Mouse (Mus musculus) testis, adult 2 months (tissue): ENCODE measurements at regions not wholly inside any gene's neighbourhood (a gene's known extent, or its start where the extent isn't known, plus 50 kb on each side); places are given as distances from the start of the nearest gene placed in this dataset.

ENCODE experiments used
- H3K27ac ChIP-seq: fragments of 200-500 bp; 2 replicates; pipeline ENCODE4 v1.5.1; 2012; ENCODE audit warnings: low read depth, low read length; ENCODE audit not compliant: control insufficient read depth, insufficient read depth
- H3K27me3 ChIP-seq: fragments of 200-500 bp; 2 replicates; pipeline ENCODE4 v1.6.1; 2012; ENCODE audit warnings: mild to moderate bottlenecking, low read length, moderate library complexity; ENCODE audit not compliant: control insufficient read depth, insufficient read depth
- H3K36me3 ChIP-seq: fragments of 200-500 bp; 2 replicates; pipeline ENCODE4 v1.6.1; 2012; ENCODE audit warnings: mild to moderate bottlenecking, low read length; ENCODE audit not compliant: control insufficient read depth, insufficient read depth
- H3K4me1 ChIP-seq: fragments of 200-500 bp; 2 replicates; pipeline ENCODE4 v1.6.1; 2012; ENCODE audit warnings: low read length; ENCODE audit not compliant: control insufficient read depth, insufficient read depth
- H3K4me3 ChIP-seq: fragments of 200-500 bp; 2 replicates; pipeline ENCODE4 v1.5.1; 2012; ENCODE audit warnings: low read depth, mild to moderate bottlenecking, low read length, moderate library complexity, mixed read lengths; ENCODE audit not compliant: control insufficient read depth
- CTCF ChIP-seq: fragments of 200-500 bp; IDR thresholded peaks from 2 replicates; pipeline ENCODE4 v1.5.1; 2012; ENCODE audit warnings: low read depth, mild to moderate bottlenecking, inconsistent platforms, low read length, moderate library complexity; ENCODE audit not compliant: control insufficient read depth, insufficient read depth, insufficient replicate concordance
- POLR2A ChIP-seq: fragments of 200-500 bp; IDR thresholded peaks from 2 replicates; pipeline ENCODE4 v1.6.1; 2012; ENCODE audit warnings: low read depth, mild to moderate bottlenecking, inconsistent platforms, low read length, moderate library complexity; ENCODE audit not compliant: control insufficient read depth

DNA sequence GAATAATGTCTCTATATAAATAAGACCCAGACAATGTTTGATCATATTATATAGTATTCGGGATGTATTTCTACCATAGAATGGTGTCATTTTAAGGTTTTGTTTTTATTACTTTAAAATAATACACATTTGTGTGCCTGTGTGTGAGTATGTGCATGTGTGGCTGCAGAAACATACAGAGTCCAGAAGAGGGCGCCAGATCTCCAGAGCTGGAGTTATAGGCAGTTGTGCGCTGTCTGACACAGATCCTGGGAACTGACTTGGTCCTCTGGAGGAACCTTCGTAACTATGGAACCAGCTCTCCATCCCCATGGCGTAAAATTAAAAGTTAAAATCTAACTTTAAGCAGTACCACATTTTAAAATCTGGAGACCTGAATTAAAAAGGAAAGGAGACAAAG, 58.4 kb upstream of the Igsf21 start:
- TF ChIP-seq POLR2A (no peak), CTCF (peak; percentile 47; the same call in 1 of the 2 replicates)
- H3K36me3 ChIP-seq, result no peaks in the 10 kb centered on the region
- H3K4me3 ChIP-seq, result no peak overlapping the region
- no peak overlapping the region for H3K27ac ChIP-seq
- no peaks in the 10 kb centered on the region for H3K27me3 ChIP-seq
- no peaks in the 10 kb centered on the region for H3K4me1 ChIP-seq

- no peak for TF ChIP-seq POLR2A
- no peak for TF ChIP-seq CTCF
- Histone ChIP-seq H3K4me3 (no peak overlapping the region), H3K27ac (no peak overlapping the region), H3K36me3 (no peaks in the 10 kb centered on the region), H3K27me3 (no peaks in the 10 kb centered on the region), H3K4me1 (no peaks in the 10 kb centered on the region)
Observed at GRCm38 (mm10) chr4:140301661-140302060, 55.1 kb upstream of the Igsf21 start.

DNA sequence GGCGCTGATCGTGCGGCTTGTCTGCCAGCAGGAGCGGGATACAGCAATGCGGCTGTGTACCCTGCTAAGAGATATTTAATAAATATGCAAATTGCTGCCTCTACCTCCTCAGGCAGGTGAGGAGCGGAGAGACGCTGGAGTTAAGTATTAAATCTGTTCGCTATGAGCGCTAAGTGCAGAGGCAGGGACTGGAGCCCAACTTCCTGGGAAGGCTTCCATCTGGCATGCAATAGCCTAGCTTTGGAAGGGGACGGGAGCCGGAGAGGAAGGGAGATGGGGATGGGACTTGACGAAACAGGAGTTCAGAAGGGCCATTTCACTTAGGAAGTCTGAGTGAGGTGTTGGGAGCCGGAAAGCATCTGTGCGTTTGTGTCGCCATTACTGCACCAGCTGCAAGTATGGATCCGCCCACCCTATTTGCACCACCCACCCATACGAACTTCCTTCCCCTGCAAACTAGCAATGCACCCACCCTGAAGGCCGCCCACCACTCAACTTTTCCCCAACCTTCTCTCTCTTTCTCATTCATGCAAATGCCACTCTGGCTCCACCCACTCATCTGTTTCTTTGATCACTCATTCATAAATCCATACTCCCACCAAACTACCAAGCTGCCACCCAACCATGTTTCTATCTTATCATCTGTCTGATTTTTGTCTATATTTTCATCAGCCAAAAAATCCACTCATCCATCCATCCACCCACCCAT, 51.5 kb upstream of the Igsf21 start:
- no peak overlapping the region for H3K4me3 ChIP-seq
- H3K4me1 ChIP-seq, result no peaks in the 10 kb centered on the region
- no peaks in the 10 kb centered on the region for H3K27me3 ChIP-seq
- H3K36me3 ChIP-seq, result no peaks in the 10 kb centered on the region
- TF ChIP-seq POLR2A (no peak), CTCF (no peak)
- no peak overlapping the region for H3K27ac ChIP-seq
